Mouse (Mus musculus) MEL (cell line): Measurements from ENCODE around the gene Lactbl1. TPM values are rescaled to one million over a fixed set of nuclear protein-coding genes. Genes with fewer than 3 reads are reported as not detected.

Experiments
- DNase-seq: peaks from one replicate; pipeline ENCODE4 v3.0.0; 2011; ENCODE audit warnings: low read depth, low spot score
- H3K27ac ChIP-seq: 2 replicates; pipeline ENCODE4 v1.5.1; 2012; ENCODE audit warnings: low read depth, mild to moderate bottlenecking, control low read depth, low read length, moderate library complexity; ENCODE audit not compliant: control insufficient read depth
- H3K27me3 ChIP-seq, 2 experiments: fragments of 150-350 bp in 1 of 2; sonication (generic) in 1 of 2; 2 replicates each; pipeline ENCODE4 v1.6.1; 2012; ENCODE audit warnings: low read length in 2 of 2, mild to moderate bottlenecking in 2 of 2, improper control_type of control experiment in 1 of 2, moderate library complexity in 1 of 2; ENCODE audit not compliant: insufficient read depth in 2 of 2, control insufficient read depth in 1 of 2
- H3K36me3 ChIP-seq, 2 experiments: 2 replicates each; pipeline ENCODE4 v1.6.1; 2012 to 2014; ENCODE audit warnings: low read length in 2 of 2, improper control_type of control experiment in 1 of 2, inconsistent platforms in 1 of 2, mild to moderate bottlenecking in 1 of 2; ENCODE audit not compliant: insufficient read depth in 2 of 2, control insufficient read depth in 1 of 2
- H3K4me1 ChIP-seq, 2 experiments: fragments of 150-350 bp in 1 of 2; sonication (generic) in 1 of 2; 2 replicates each; pipeline ENCODE4 v1.6.1; 2012; ENCODE audit warnings: low read length in 2 of 2, improper control_type of control experiment in 1 of 2, mild to moderate bottlenecking in 1 of 2; ENCODE audit not compliant: insufficient read depth in 2 of 2, control insufficient read depth in 1 of 2
- H3K4me3 ChIP-seq, 2 experiments: fragments of 150-350 bp in 1 of 2; sonication (generic) in 1 of 2; 2 replicates each; pipeline ENCODE4 v1.5.1; 2012; ENCODE audit warnings: low read depth in 2 of 2, low read length in 2 of 2, mild to moderate bottlenecking in 2 of 2, moderate library complexity in 2 of 2, control low read depth in 1 of 2, improper control_type of control experiment in 1 of 2; ENCODE audit not compliant: control insufficient read depth in 1 of 2, insufficient read depth in 1 of 2
- H3K79me2 ChIP-seq: 2 replicates; pipeline ENCODE4 v1.6.1; 2012; ENCODE audit warnings: mild to moderate bottlenecking, low read length, moderate library complexity; ENCODE audit not compliant: control insufficient read depth, poor library complexity, insufficient read depth
- H3K9ac ChIP-seq: 2 replicates; pipeline ENCODE4 v1.6.1; 2012; ENCODE audit warnings: low read depth, mild to moderate bottlenecking, control low read depth, low read length, moderate library complexity; ENCODE audit not compliant: control insufficient read depth, poor library complexity, severe bottlenecking
- H3K9me3 ChIP-seq: fragments of 150-350 bp; sonication (generic); replicated peaks from 2 replicates; pipeline ENCODE4 v1.6.1; 2012; ENCODE audit warnings: mild to moderate bottlenecking, low read length, improper control_type of control experiment, moderate library complexity; ENCODE audit not compliant: insufficient read depth
- CHD1 ChIP-seq: IDR thresholded peaks from 2 replicates; pipeline ENCODE4 v1.6.1; 2012; ENCODE audit warnings: low read depth, mild to moderate bottlenecking, inconsistent platforms, low read length, improper control_type of control experiment
- CHD2 ChIP-seq: IDR thresholded peaks from 2 replicates; pipeline ENCODE4 v1.6.1; 2011; ENCODE audit warnings: low read length, improper control_type of control experiment
- E2F4 ChIP-seq: IDR thresholded peaks from 2 replicates; pipeline ENCODE4 v1.6.1; 2011; ENCODE audit warnings: low read depth, low read length, improper control_type of control experiment, borderline replicate concordance
- EP300 ChIP-seq, 2 experiments: IDR thresholded peaks; 2 replicates each; pipeline ENCODE4 v1.6.1; 2011; ENCODE audit warnings: improper control_type of control experiment in 2 of 2, low read length in 2 of 2, low read depth in 1 of 2, mild to moderate bottlenecking in 1 of 2
- ETS1 ChIP-seq: IDR thresholded peaks from 2 replicates; pipeline ENCODE4 v1.6.1; 2012; ENCODE audit warnings: low read depth, mild to moderate bottlenecking, inconsistent platforms, low read length, improper control_type of control experiment, moderate library complexity
- GATA1 ChIP-seq: IDR thresholded peaks from 2 replicates; pipeline ENCODE4 v1.6.1; 2011; ENCODE audit warnings: low read depth, low read length, improper control_type of control experiment
- HCFC1 ChIP-seq: IDR thresholded peaks from 2 replicates; pipeline ENCODE4 v1.6.1; 2012; ENCODE audit warnings: low read depth, mild to moderate bottlenecking, inconsistent platforms, low read length, improper control_type of control experiment, moderate library complexity
- JUND ChIP-seq: IDR thresholded peaks from 2 replicates; pipeline ENCODE4 v1.6.1; 2011; ENCODE audit warnings: low read depth, mild to moderate bottlenecking, improper control_type of control experiment, low read length
- KAT2A ChIP-seq: conservative IDR thresholded peaks from 2 replicates; pipeline ENCODE4 v1.6.1; 2012; ENCODE audit warnings: low read depth, low read length, improper control_type of control experiment, inconsistent platforms
- MAFK ChIP-seq: IDR thresholded peaks from 2 replicates; pipeline ENCODE4 v1.6.1; 2011; ENCODE audit warnings: low read depth, mild to moderate bottlenecking, low read length, improper control_type of control experiment, borderline replicate concordance
- MAX ChIP-seq: IDR thresholded peaks from 2 replicates; pipeline ENCODE4 v1.6.1; 2011; ENCODE audit warnings: low read length, improper control_type of control experiment
- MEF2A ChIP-seq: IDR thresholded peaks from 2 replicates; pipeline ENCODE4 v1.6.1; 2014; ENCODE audit warnings: low read depth, mild to moderate bottlenecking, inconsistent platforms, low read length, improper control_type of control experiment; ENCODE audit not compliant: poor library complexity, insufficient replicate concordance, severe bottlenecking; ENCODE audit errors: extremely low read depth
- MXI1 ChIP-seq: IDR thresholded peaks from 2 replicates; pipeline ENCODE4 v1.6.1; 2011; ENCODE audit warnings: mild to moderate bottlenecking, low read depth, low read length, improper control_type of control experiment
- MYB ChIP-seq: IDR thresholded peaks from 2 replicates; pipeline ENCODE4 v1.6.1; 2011; ENCODE audit warnings: mild to moderate bottlenecking, low read depth, low read length, improper control_type of control experiment
- MYC ChIP-seq: IDR thresholded peaks from 2 replicates; pipeline ENCODE4 v1.6.1; 2011; ENCODE audit warnings: low read depth, mild to moderate bottlenecking, low read length, improper control_type of control experiment, moderate library complexity
- NELFE ChIP-seq: IDR thresholded peaks from 2 replicates; pipeline ENCODE4 v1.6.1; 2011; ENCODE audit warnings: low read depth, low read length, improper control_type of control experiment
- NRF1 ChIP-seq: IDR thresholded peaks from 2 replicates; pipeline ENCODE4 v1.6.1; 2014; ENCODE audit warnings: low read depth, mild to moderate bottlenecking, inconsistent platforms, low read length, improper control_type of control experiment, moderate library complexity; ENCODE audit not compliant: poor library complexity, insufficient read depth, severe bottlenecking
- POLR2A ChIP-seq, 2 experiments: IDR thresholded peaks; 2 replicates each; pipeline ENCODE4 v1.6.1; 2011 to 2012; ENCODE audit warnings: low read length in 2 of 2, mild to moderate bottlenecking in 2 of 2, control low read depth in 1 of 2, improper control_type of control experiment in 1 of 2, low read depth in 1 of 2, moderate library complexity in 1 of 2; ENCODE audit not compliant: control insufficient read depth in 1 of 2, insufficient read depth in 1 of 2, poor library complexity in 1 of 2
- POLR2AphosphoS2 ChIP-seq: IDR thresholded peaks from 2 replicates; pipeline ENCODE4 v1.6.1; 2011; ENCODE audit warnings: low read length, improper control_type of control experiment
- POLR2AphosphoS5 ChIP-seq: IDR thresholded peaks from 2 replicates; pipeline ENCODE4 v1.6.1; 2012; ENCODE audit warnings: low read depth, borderline replicate concordance, mild to moderate bottlenecking, inconsistent platforms, low read length, moderate library complexity, mixed read lengths
- SIN3A ChIP-seq: IDR thresholded peaks from 2 replicates; pipeline ENCODE4 v1.6.1; 2012; ENCODE audit warnings: low read length, improper control_type of control experiment, inconsistent platforms
- SMC3 ChIP-seq: IDR thresholded peaks from 2 replicates; pipeline ENCODE4 v1.6.1; 2011; ENCODE audit warnings: low read depth, low read length, improper control_type of control experiment
- TAL1 ChIP-seq: IDR thresholded peaks from 2 replicates; pipeline ENCODE4 v1.6.1; 2012; ENCODE audit warnings: mild to moderate bottlenecking, inconsistent platforms, low read length, moderate library complexity, mixed read lengths
- UBTF ChIP-seq: IDR thresholded peaks from 2 replicates; pipeline ENCODE4 v1.6.1; 2012; ENCODE audit warnings: low read depth, mild to moderate bottlenecking, inconsistent platforms, low read length, improper control_type of control experiment, moderate library complexity, borderline replicate concordance; ENCODE audit not compliant: insufficient read depth
- USF1 ChIP-seq: IDR thresholded peaks from 2 replicates; pipeline ENCODE4 v1.6.1; 2014; ENCODE audit warnings: low read depth, mild to moderate bottlenecking, inconsistent platforms, low read length, improper control_type of control experiment, moderate library complexity
- USF2 ChIP-seq, 2 experiments: IDR thresholded peaks; 2 replicates each; pipeline ENCODE4 v1.6.1; 2011 to 2012; ENCODE audit warnings: improper control_type of control experiment in 2 of 2, low read length in 2 of 2, borderline replicate concordance in 1 of 2, inconsistent platforms in 1 of 2, low read depth in 1 of 2, mild to moderate bottlenecking in 1 of 2; ENCODE audit not compliant: insufficient read depth in 1 of 2
- ZKSCAN1 ChIP-seq: IDR thresholded peaks from 2 replicates; pipeline ENCODE4 v1.6.1; 2012; ENCODE audit warnings: low read depth, mild to moderate bottlenecking, inconsistent platforms, low read length, improper control_type of control experiment, moderate library complexity
- ZNF384 ChIP-seq: IDR thresholded peaks from 2 replicates; pipeline ENCODE4 v1.6.1; 2012; ENCODE audit warnings: low read depth, mild to moderate bottlenecking, inconsistent platforms, low read length, improper control_type of control experiment
- polyA plus RNA-seq, 2 experiments: library from polyadenylated mRNA; stranded (reverse) in 1 of 2; unstranded in 1 of 2; fragments of >175 nt in 1 of 2; fragments of >200 nt in 1 of 2; gene quantifications; 2 replicates each; pipeline versions ENCODE4 v1.2.1 to v1.2.4; 2012; ENCODE audit warnings: low replicate concordance in 2 of 2, low read depth in 1 of 2; ENCODE audit not compliant: insufficient read length in 2 of 2, insufficient read depth in 1 of 2, missing spikeins in 1 of 2
- total RNA-seq: library from RNA; depleted of rRNA; stranded (reverse); fragments of 300-350 nt; gene quantifications from 2 replicates; pipeline ENCODE4 v1.2.3, GENCODE M21; 2012

Lactbl1 gene
- total and polyA plus RNA-seq, 3 experiments, result not detected

DNA sequence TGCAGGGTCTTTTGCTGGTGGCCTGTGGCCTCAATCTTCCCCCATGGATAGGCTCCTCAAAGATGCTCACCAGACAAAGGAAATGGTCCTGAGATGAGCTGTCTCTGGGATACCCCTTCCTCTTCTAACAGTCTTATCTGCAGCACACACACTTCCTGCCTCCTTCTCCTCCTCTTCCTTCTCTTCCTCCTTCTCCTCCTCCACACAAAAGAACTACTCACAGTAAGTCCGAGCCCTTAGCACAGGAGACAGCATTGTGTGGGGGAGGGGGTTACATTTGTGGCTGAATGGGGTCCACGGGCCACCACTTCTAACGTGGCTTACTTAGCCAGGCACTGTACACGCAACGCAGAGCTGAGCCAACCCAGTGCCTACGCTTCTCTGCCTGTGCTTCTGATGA is 30.6 kb downstream of the Lactbl1 start (continued):
- TF ChIP-seq UBTF (no peak), E2F4 (no peak), MYB (peak; percentile 66), CHD2 (peak; percentile 80), EP300 (IDR thresholded peaks at IDR 0.05; ENCODE audit: low read depth in 1 of 2, low read length in 2 of 2) (peak; percentile 96 to 99), USF2 (IDR thresholded peaks at IDR 0.05; ENCODE audit: borderline replicate concordance in 1 of 2, insufficient read depth in 1 of 2, low read depth in 1 of 2, low read length in 2 of 2) (no peak), MEF2A (no peak), GATA1 (peak; percentile 98), ETS1 (peak; percentile 84), POLR2AphosphoS2 (peak; percentile 71; the same call in 1 of the 2 replicates), MXI1 (no peak; the same call in 1 of the 2 replicates), NELFE (peak; percentile 80), MAFK (peak; percentile 28; the same call in 1 of the 2 replicates), POLR2A (IDR thresholded peaks at IDR 0.05; ENCODE audit: control insufficient read depth in 1 of 2, insufficient read depth in 1 of 2, low read depth in 1 of 2, low read length in 2 of 2, poor library complexity in 1 of 2) (peak in 1 of 2 experiments; percentile 81; a peak in 2 of 4 replicates), POLR2AphosphoS5 (no peak), TAL1 (peak; percentile 95), KAT2A (no peak), ZKSCAN1 (no peak), HCFC1 (peak; percentile 69), SMC3 (no peak), ZNF384 (no peak), JUND (no peak), MYC (peak; percentile 59; the same call in 1 of the 2 replicates)
- TF ChIP-seq, all 39 proteins: peak for 23

DNA sequence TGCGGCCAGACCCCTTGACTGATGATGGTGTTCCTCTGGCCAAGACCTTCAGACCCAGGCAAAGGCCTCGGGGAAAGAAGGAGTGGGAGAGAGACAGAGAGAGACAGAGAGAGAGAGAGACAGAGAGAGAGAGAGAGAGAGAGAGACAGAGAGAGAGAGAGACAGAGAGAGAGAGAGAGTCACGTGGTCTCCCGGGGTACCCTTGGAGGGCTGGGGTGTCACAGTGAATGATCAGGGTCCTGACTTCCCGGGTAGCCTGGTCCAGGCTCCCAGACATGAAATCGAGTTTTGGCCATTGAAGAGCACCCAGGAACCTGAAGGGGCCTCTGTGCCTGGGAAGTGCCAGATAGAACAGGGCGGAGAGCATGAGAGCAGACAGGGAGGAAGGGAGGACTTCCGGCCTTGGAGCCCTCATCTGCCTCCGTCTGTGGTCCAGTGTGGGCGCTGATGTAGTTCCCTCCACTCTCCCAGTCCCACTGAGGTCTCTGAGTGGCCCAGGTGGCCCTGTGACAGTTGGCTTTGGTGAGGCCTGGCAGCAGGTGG is 31.3 kb downstream of the Lactbl1 start:
- TF ChIP-seq SIN3A (0 out of 2 replicates have a peak, but pooled peaks have one; percentile 19), CHD1 (0 out of 2 replicates have a peak, but pooled peaks have one; percentile 16), JUND (no peak), ZNF384 (no peak), E2F4 (no peak), MAX (peak; percentile 37; the same call in 1 of the 2 replicates), GATA1 (no peak), NELFE (peak; percentile 39), SMC3 (no peak), USF2 (IDR thresholded peaks at IDR 0.05; ENCODE audit: borderline replicate concordance in 1 of 2, insufficient read depth in 1 of 2, low read depth in 1 of 2, low read length in 2 of 2) (peak in 1 of 2 experiments; percentile 53; a peak in 1 of 4 replicates), MXI1 (peak; percentile 49; the same call in 1 of the 2 replicates), POLR2A (IDR thresholded peaks at IDR 0.05; ENCODE audit: control insufficient read depth in 1 of 2, insufficient read depth in 1 of 2, low read depth in 1 of 2, low read length in 2 of 2, poor library complexity in 1 of 2) (peak in 1 of 2 experiments; percentile 28; a peak in 1 of 4 replicates), EP300 (IDR thresholded peaks at IDR 0.05; ENCODE audit: low read depth in 1 of 2, low read length in 2 of 2) (peak; percentile 27 to 45; a peak in 2 of 4 replicates), MYC (no peak), TAL1 (peak; percentile 47), USF1 (peak; percentile 89), NRF1 (no peak)
- TF ChIP-seq, all 39 proteins: peak for 10
- Histone ChIP-seq H3K4me1 (peaks cover 2 to 41% of the 10 kb centered on the region in 2 experiments; a peak in 3 of 4 replicates), H3K27ac (peak overlapping the region; percentile 99), H3K79me2 (peaks cover 2% of the 10 kb centered on the region), H3K27me3 (no peaks in the 10 kb centered on the region), H3K4me3 (peak overlapping the region; percentile 44 to 74), H3K9me3 (no peaks in the 10 kb centered on the region), H3K9ac (peak overlapping the region; percentile 89), H3K36me3 (peaks cover 0 to 18% of the 10 kb centered on the region in 2 experiments; a peak in 2 of 4 replicates)
- DNase-seq, result peak; percentile 70
